Mouse (Mus musculus) hindbrain, embryonic 15.5 days (tissue): ENCODE results near the gene Nudt17. TPM values are rescaled to one million over a fixed set of nuclear protein-coding genes. Genes with fewer than 3 reads are reported as not detected.

Source experiments
- ATAC-seq: fragments of 200-750 bp; cut with Nextera tagmentation; 2 replicates; pipeline ENCODE4 v1.8.0; 2017; ENCODE audit warnings: low read depth, moderate number of reproducible peaks, moderate TSS enrichment; ENCODE audit not compliant: low FRiP score
- H3K27ac ChIP-seq: fragments of 300-500 bp; sonication (generic); replicated peaks from 2 replicates; pipeline ENCODE4 v1.5.1; 2015; ENCODE audit warnings: mild to moderate bottlenecking, inconsistent platforms
- H3K27me3 ChIP-seq: fragments of 300-500 bp; sonication (generic); 2 replicates; pipeline ENCODE4 v1.6.1; 2015; ENCODE audit warnings: control low read depth, inconsistent platforms
- H3K36me3 ChIP-seq: fragments of 300-500 bp; sonication (generic); 2 replicates; pipeline ENCODE4 v1.6.1; 2015; ENCODE audit warnings: control low read depth, inconsistent platforms
- H3K4me1 ChIP-seq: fragments of 300-500 bp; sonication (generic); replicated peaks from 2 replicates; pipeline ENCODE4 v1.6.1; 2015; ENCODE audit warnings: control low read depth, inconsistent platforms
- H3K4me2 ChIP-seq: fragments of 300-500 bp; sonication (generic); 2 replicates; pipeline ENCODE4 v1.6.1; 2015; ENCODE audit warnings: moderate library complexity, mild to moderate bottlenecking, inconsistent platforms
- H3K4me3 ChIP-seq: fragments of 300-500 bp; sonication (generic); 2 replicates; pipeline ENCODE4 v1.5.1; 2015; ENCODE audit warnings: mild to moderate bottlenecking, inconsistent platforms
- H3K9ac ChIP-seq: fragments of 300-500 bp; sonication (generic); 2 replicates; pipeline ENCODE4 v1.6.1; 2015; ENCODE audit warnings: inconsistent platforms
- H3K9me3 ChIP-seq: fragments of 300-500 bp; sonication (generic); 2 replicates; pipeline ENCODE4 v1.6.1; 2016; ENCODE audit warnings: control low read depth, inconsistent platforms
- WGBS: fragments of 180-500 bp; shearing (Covaris S2); methylation state at CpG from one replicate; pipeline ENCODE4 v1.1.7; 2015; 5-methylcytosine and 5-hydroxymethylcytosine counted together
- polyA plus RNA-seq: library from polyadenylated mRNA; unstranded; fragments of >200 nt; fragmentation: Nextera tagmentation; extraction: Ambion mirVana; gene quantifications from 2 replicates; pipeline ENCODE4 v1.2.1, GENCODE M21; 2015

The Nudt17 gene
- polyA plus RNA-seq, 1 experiment from 2014 or later, result 19.4 TPM

GRCm38 (mm10) chr3:96728634-96729402 lies 20.5 kb upstream of the Nudt17 start:
- Histone ChIP-seq H3K27ac (peak overlapping the region; percentile 86), H3K4me1 (peaks cover 42% of the 10 kb centered on the region), H3K9ac (peak overlapping the region; percentile 92), H3K9me3 (no peaks in the 10 kb centered on the region), H3K4me3 (peak overlapping the region; percentile 81), H3K36me3 (no peaks in the 10 kb centered on the region), H3K4me2 (peak overlapping the region; percentile 77), H3K27me3 (no peaks in the 10 kb centered on the region)
- 42% methylated on average over 7 of the region's 7 CpGs for WGBS
- no peak for ATAC-seq

GRCm38 (mm10) chr3:96727828-96728633 lies 19.7 kb upstream of the Nudt17 start:
- H3K4me2 ChIP-seq, result peak overlapping the region; percentile 77
- peak overlapping the region; percentile 92 for H3K9ac ChIP-seq
- WGBS, result under 1% methylated on average over 42 of the region's 42 CpGs

GRCm38 (mm10) chr3:96727343-96727827 lies 19.0 kb upstream of the Nudt17 start, which contains the start of the genes Polr3c and Rnf115:
TSS of gene Polr3c (minus strand) at chr3:96727628.
TSS of gene Rnf115 (plus strand) at chr3:96727664.
- 0% methylated on average over 39 of the region's 52 CpGs for WGBS
- H3K9ac ChIP-seq, result peak within 1 kb of the TSS; percentile 92
- H3K27me3 ChIP-seq, result no peaks in the 10 kb centered on the region
- H3K27ac ChIP-seq, result peak within 1 kb of the TSS; percentile 86
- H3K36me3 ChIP-seq, result peaks cover 2% of the 10 kb centered on the region; the same call in 1 of the 2 replicates
- peak within 1 kb of the TSS; percentile 77 for H3K4me2 ChIP-seq
- peak; percentile 97 for ATAC-seq
- peak within 1 kb of the TSS; percentile 81 for H3K4me3 ChIP-seq
- peaks cover 42% of the 10 kb centered on the region for H3K4me1 ChIP-seq
- H3K9me3 ChIP-seq, result no peaks in the 10 kb centered on the region

More at GRCm38 (mm10) chr3:96727828-96728633, 19.7 kb upstream of the Nudt17 start:
- peak; percentile 67; the same call in 1 of the 2 replicates for ATAC-seq
- H3K9me3 ChIP-seq, result no peaks in the 10 kb centered on the region
- peak overlapping the region; percentile 81 for H3K4me3 ChIP-seq
- peaks cover 2% of the 10 kb centered on the region; the same call in 1 of the 2 replicates for H3K36me3 ChIP-seq
- H3K27me3 ChIP-seq, result no peaks in the 10 kb centered on the region
- peak overlapping the region; percentile 86 for H3K27ac ChIP-seq
- peaks cover 42% of the 10 kb centered on the region for H3K4me1 ChIP-seq

- Histone ChIP-seq H3K9ac (no peak overlapping the region), H3K4me3 (no peak overlapping the region), H3K9me3 (no peaks in the 10 kb centered on the region), H3K27me3 (no peaks in the 10 kb centered on the region), H3K36me3 (peaks cover 30% of the 10 kb centered on the region), H3K27ac (no peak overlapping the region), H3K4me2 (peak overlapping the region; percentile 27), H3K4me1 (no peaks in the 10 kb centered on the region)
- 25% methylated on average over 14 of the region's 14 CpGs for WGBS
- ATAC-seq, result peak; percentile 19; the same call in 1 of the 2 replicates
Observed at GRCm38 (mm10) chr3:96719173-96719572, 10.8 kb upstream of the Nudt17 start.

GRCm38 (mm10) chr3:96715854-96716253 lies 7.5 kb upstream of the Nudt17 start:
- Histone ChIP-seq H3K27me3 (no peaks in the 10 kb centered on the region), H3K4me1 (no peaks in the 10 kb centered on the region), H3K27ac (no peak overlapping the region), H3K4me2 (no peak overlapping the region), H3K4me3 (no peak overlapping the region), H3K36me3 (peaks cover 55% of the 10 kb centered on the region), H3K9me3 (no peaks in the 10 kb centered on the region), H3K9ac (no peak overlapping the region)
- no peak for ATAC-seq
- WGBS, result 82% methylated on average over 2 of the region's 2 CpGs

GRCm38 (mm10) chr3:96714286-96714685 lies 5.9 kb upstream of the Nudt17 start:
- no peak overlapping the region for H3K9ac ChIP-seq
- H3K27me3 ChIP-seq, result no peaks in the 10 kb centered on the region
- H3K4me2 ChIP-seq, result no peak overlapping the region
- H3K4me1 ChIP-seq, result no peaks in the 10 kb centered on the region
- no peaks in the 10 kb centered on the region for H3K9me3 ChIP-seq
- no peak for ATAC-seq
- H3K36me3 ChIP-seq, result peaks cover 58% of the 10 kb centered on the region
- WGBS, result 96% methylated on average over 5 of the region's 5 CpGs
- H3K27ac ChIP-seq, result no peak overlapping the region
- H3K4me3 ChIP-seq, result no peak overlapping the region

- H3K9me3 ChIP-seq, result no peaks in the 10 kb centered on the region
- 56% methylated on average over 2 of the region's 2 CpGs for WGBS
- H3K9ac ChIP-seq, result peak overlapping the region; percentile 71; the same call in 1 of the 2 replicates
- no peak overlapping the region for H3K27ac ChIP-seq
- H3K4me3 ChIP-seq, result peak overlapping the region; percentile 53
- H3K4me1 ChIP-seq, result peaks cover 6% of the 10 kb centered on the region
- H3K36me3 ChIP-seq, result peaks cover 40% of the 10 kb centered on the region
- peak overlapping the region; percentile 96 for H3K4me2 ChIP-seq
- ATAC-seq, result no peak
- no peaks in the 10 kb centered on the region for H3K27me3 ChIP-seq
Observed at GRCm38 (mm10) chr3:96708684-96709064, 312 bp upstream of the Nudt17 start.

GRCm38 (mm10) chr3:96706984-96707383 lies 1.4 kb downstream of the Nudt17 start:
- H3K4me3 ChIP-seq, result no peak overlapping the region
- no peak overlapping the region for H3K9ac ChIP-seq
- H3K36me3 ChIP-seq, result peaks cover 39% of the 10 kb centered on the region
- H3K9me3 ChIP-seq, result no peaks in the 10 kb centered on the region
- no peaks in the 10 kb centered on the region for H3K27me3 ChIP-seq
- no peak for ATAC-seq
- 81% methylated on average over 7 of the region's 7 CpGs for WGBS
- H3K4me2 ChIP-seq, result no peak overlapping the region
- H3K4me1 ChIP-seq, result peaks cover 6% of the 10 kb centered on the region
- H3K27ac ChIP-seq, result no peak overlapping the region

GRCm38 (mm10) chr3:96706217-96706616 lies 2.1 kb downstream of the Nudt17 start:
- WGBS, result 95% methylated on average over 11 of the region's 11 CpGs
- H3K4me2 ChIP-seq, result no peak overlapping the region
- peaks cover 39% of the 10 kb centered on the region for H3K36me3 ChIP-seq
- H3K27me3 ChIP-seq, result no peaks in the 10 kb centered on the region
- H3K4me3 ChIP-seq, result no peak overlapping the region
- H3K4me1 ChIP-seq, result peaks cover 6% of the 10 kb centered on the region
- no peaks in the 10 kb centered on the region for H3K9me3 ChIP-seq
- H3K9ac ChIP-seq, result no peak overlapping the region
- no peak overlapping the region for H3K27ac ChIP-seq
- ATAC-seq, result no peak

GRCm38 (mm10) chr3:96704778-96705177 lies 3.6 kb downstream of the Nudt17 start:
- Histone ChIP-seq H3K4me1 (peaks cover 6% of the 10 kb centered on the region), H3K9ac (no peak overlapping the region), H3K4me2 (no peak overlapping the region), H3K4me3 (no peak overlapping the region), H3K9me3 (no peaks in the 10 kb centered on the region), H3K27ac (no peak overlapping the region), H3K27me3 (no peaks in the 10 kb centered on the region), H3K36me3 (peaks cover 33% of the 10 kb centered on the region)
- WGBS, result 66% methylated on average over 11 of the region's 11 CpGs
- no peak for ATAC-seq

GRCm38 (mm10) chr3:96701003-96701402 lies 7.4 kb downstream of the Nudt17 start:
- peaks cover 12% of the 10 kb centered on the region for H3K4me1 ChIP-seq
- no peaks in the 10 kb centered on the region for H3K9me3 ChIP-seq
- peaks cover 33% of the 10 kb centered on the region for H3K36me3 ChIP-seq
- no peaks in the 10 kb centered on the region for H3K27me3 ChIP-seq
- H3K27ac ChIP-seq, result no peak overlapping the region
- 88% methylated on average over 4 of the region's 4 CpGs for WGBS
- no peak overlapping the region for H3K4me2 ChIP-seq
- H3K4me3 ChIP-seq, result no peak overlapping the region
- ATAC-seq, result no peak
- no peak overlapping the region for H3K9ac ChIP-seq

- Histone ChIP-seq H3K4me3 (no peak overlapping the region), H3K4me2 (no peak overlapping the region), H3K27me3 (no peaks in the 10 kb centered on the region), H3K9ac (no peak overlapping the region), H3K4me1 (peaks cover 17% of the 10 kb centered on the region), H3K36me3 (peaks cover 33% of the 10 kb centered on the region), H3K27ac (no peak overlapping the region), H3K9me3 (no peaks in the 10 kb centered on the region)
- ATAC-seq, result no peak
- WGBS, result 56% methylated on average over 7 of the region's 7 CpGs
Observed at GRCm38 (mm10) chr3:96700376-96700775, 8.0 kb downstream of the Nudt17 start.
